Mouse (Mus musculus) lung, adult 2 months (tissue): ENCODE data around the gene Baiap2l1.

ENCODE experiments used
- CTCF ChIP-seq: fragments of 200-500 bp; IDR thresholded peaks from 2 replicates; pipeline ENCODE4 v1.5.1; 2011; ENCODE audit warnings: mild to moderate bottlenecking, low read length, control low read depth; ENCODE audit not compliant: insufficient read depth
- POLR2A ChIP-seq: fragments of 200-500 bp; IDR thresholded peaks from 2 replicates; pipeline ENCODE4 v1.6.1; 2011; ENCODE audit warnings: low read depth, mild to moderate bottlenecking, control low read depth, low read length, borderline replicate concordance; ENCODE audit errors: extremely low read depth

DNA sequence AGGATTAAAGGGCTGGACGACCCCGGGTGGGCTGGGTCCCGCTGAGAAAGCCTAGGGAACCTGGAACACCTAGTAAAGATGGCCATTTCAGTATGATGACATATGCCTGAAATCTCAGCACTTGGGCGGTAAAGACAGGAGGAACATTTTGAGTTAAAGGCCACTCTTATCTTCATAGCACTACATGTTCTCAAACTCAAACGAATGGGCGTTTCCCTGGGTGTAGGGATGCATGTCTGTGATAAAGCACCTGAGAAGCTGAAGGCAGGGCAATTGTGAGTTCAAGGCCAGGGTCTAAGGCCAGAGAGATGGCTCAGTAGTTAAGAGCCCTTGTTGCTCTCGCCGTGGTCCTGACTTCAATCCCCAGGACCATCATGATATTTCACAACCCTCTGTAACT lies 87.5 kb downstream of the Baiap2l1 start:
- TF ChIP-seq POLR2A (no peak), CTCF (no peak)
